Mouse (Mus musculus) WW6 (cell line): ENCODE data around the gene Pld5.

Experiments
- DNase-seq: peaks from one replicate; pipeline ENCODE4 v3.0.0-alpha.2; 2013; ENCODE audit warnings: low read depth, low spot score

The Pld5 gene

GRCm38 (mm10) chr1:175950421-175950820 lies 324.7 kb downstream of the Pld5 start:
- DNase-seq, result no peak

- no peak for DNase-seq
Measured at GRCm38 (mm10) chr1:175946718-175947315, 328.3 kb downstream of the Pld5 start.

- DNase-seq, result no peak
Measured at GRCm38 (mm10) chr1:175943168-175943567, 331.9 kb downstream of the Pld5 start.

- DNase-seq, result no peak
Measured at GRCm38 (mm10) chr1:175938731-175939130, 336.4 kb downstream of the Pld5 start.

- peak; percentile 67 for DNase-seq
Measured at GRCm38 (mm10) chr1:175936282-175936737, 338.8 kb downstream of the Pld5 start.

GRCm38 (mm10) chr1:175931391-175931790 lies 343.7 kb downstream of the Pld5 start:
- DNase-seq, result no peak

- DNase-seq, result no peak
Measured at GRCm38 (mm10) chr1:175923848-175924787, 351.0 kb downstream of the Pld5 start.

GRCm38 (mm10) chr1:175921091-175921490 lies 354.0 kb downstream of the Pld5 start:
- DNase-seq, result no peak

GRCm38 (mm10) chr1:175920029-175920428 lies 355.1 kb downstream of the Pld5 start, which contains the start of gene Gm38100:
Gene Gm38100, plus strand, starts transcription at chr1:175920329.
- no peak for DNase-seq

GRCm38 (mm10) chr1:175913728-175914303 lies 361.3 kb downstream of the Pld5 start:
- no peak for DNase-seq
